Mouse (Mus musculus) thymus, postnatal 0 days (tissue): ENCODE results near the gene Inpp5k. TPM values are rescaled to one million over a fixed set of nuclear protein-coding genes. Genes with fewer than 3 reads are reported as not detected.
"Not testable (repeated sequence)": the region's sequence is repeated elsewhere in the genome, so short reads cannot be mapped to it uniquely, and the experiment has no call there.

Experiments used
- DNase-seq: peaks from one replicate; pipeline ENCODE4 v3.0.0-alpha.2; 2015; ENCODE audit warnings: low spot score
- polyA plus RNA-seq: library from polyadenylated mRNA; unstranded; fragments of >200 nt; fragmentation: Nextera tagmentation; extraction: Ambion mirVana; gene quantifications from 2 replicates; pipeline ENCODE4 v1.2.1, GENCODE M21; 2015

Gene Inpp5k
- polyA plus RNA-seq, result 56.9 and 63.9 TPM in 2 replicates

GRCm38 (mm10) chr11:75630645-75631229 is at the start of gene Inpp5k:
Gene Inpp5k, plus strand, starts transcription at chr11:75630988.
- DNase-seq, result peak; percentile 99

GRCm38 (mm10) chr11:75581495-75582149 is 49.2 kb upstream of the Inpp5k start:
- DNase-seq, result no peak

- no peak for DNase-seq
These were observed 47.3 kb upstream of the Inpp5k start for GRCm38 (mm10) chr11:75583521-75583920.

- no peak for DNase-seq
These were observed 45.7 kb upstream of the Inpp5k start for GRCm38 (mm10) chr11:75585061-75585460.

DNA sequence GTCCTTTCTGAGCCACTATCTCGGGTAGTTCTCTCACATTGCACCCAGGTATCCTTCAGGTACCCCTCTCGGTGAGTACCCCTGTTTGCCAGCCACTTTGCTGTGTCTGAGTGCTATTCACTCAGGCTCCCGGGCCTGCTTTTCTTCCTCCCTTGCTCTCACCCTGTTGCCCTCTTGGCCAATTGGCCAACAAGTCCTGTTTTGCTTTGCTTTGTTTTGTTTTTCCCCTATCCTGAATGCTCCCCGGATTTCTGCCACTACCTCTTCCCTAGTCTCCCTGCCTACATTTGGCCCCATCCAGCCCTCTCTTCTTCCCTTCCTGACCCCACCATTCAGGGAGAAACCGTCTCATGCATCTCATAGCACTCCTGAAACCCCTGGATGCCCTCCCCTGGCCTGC is 44.8 kb upstream of the Inpp5k start:
- DNase-seq, result no peak

- no peak for DNase-seq
These were observed 43.8 kb upstream of the Inpp5k start for GRCm38 (mm10) chr11:75586963-75587362.

DNA sequence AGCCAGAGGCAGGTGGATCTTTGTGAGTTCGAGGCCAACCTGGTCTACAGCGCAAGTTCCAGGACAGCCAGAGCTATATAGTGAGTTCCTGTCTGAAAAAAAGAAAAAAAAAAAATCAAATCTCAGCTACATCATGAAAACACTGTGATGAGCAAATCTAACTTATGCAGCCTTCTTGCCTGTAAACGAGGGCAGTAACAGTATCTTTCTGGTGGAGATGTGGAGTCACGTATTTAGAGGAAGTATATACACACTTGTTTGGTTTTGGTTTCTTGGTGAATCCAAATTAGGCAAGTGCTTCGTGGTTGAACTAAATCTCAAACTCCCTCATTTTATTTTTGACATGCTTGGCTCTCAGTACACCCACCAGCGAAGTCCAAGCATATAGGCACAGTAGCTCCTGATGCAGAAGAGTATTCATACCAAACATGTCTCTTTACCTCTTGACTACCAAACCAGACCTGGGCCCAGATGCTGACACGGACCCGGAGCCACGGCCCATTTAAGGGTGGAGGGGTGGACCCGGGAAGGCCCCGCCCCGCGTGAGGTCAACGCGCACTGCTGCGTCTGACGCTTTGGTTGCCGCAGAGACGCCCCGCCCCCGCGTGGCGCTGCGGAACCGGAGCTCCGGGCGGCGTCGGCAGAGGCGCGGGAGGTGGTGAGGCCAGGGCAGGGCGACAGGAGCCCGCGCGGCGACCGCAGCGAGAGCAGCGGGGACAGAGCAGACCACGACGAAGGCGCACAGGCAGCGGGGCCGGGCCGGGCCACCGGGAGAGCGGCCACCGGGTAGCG is 43.1 kb upstream of the Inpp5k start, which contains the start of gene Pitpna:
TSS of gene Pitpna (plus strand) at position 605 of the 792 bp plus-strand sequence.
- peak; percentile 95 for DNase-seq

- DNase-seq, result no peak
These were observed 42.4 kb upstream of the Inpp5k start for GRCm38 (mm10) chr11:75588285-75588941.

DNA sequence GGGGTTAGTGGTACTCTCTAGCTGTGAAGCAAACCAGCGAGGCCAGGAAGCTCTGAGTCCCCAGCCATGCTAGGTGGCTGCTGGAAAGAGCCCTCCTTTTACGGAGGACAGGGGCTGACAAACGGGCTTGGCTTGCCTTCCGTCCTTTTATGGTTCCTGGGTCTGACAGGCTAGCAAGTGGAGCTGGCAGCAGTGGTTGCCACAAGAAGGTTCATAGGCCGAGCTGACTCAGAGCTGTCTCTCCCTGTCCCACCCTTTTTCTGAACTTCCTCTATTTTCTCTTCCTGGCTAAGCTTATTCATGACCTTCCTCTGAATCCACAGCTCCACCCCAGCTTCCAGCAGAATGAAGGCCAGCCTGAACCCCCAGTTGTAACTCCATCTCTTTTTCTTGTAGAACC is 38.2 kb upstream of the Inpp5k start:
- DNase-seq, result no peak

- DNase-seq, result peak; percentile 54
These were observed 36.4 kb upstream of the Inpp5k start for GRCm38 (mm10) chr11:75594431-75594830.

DNA sequence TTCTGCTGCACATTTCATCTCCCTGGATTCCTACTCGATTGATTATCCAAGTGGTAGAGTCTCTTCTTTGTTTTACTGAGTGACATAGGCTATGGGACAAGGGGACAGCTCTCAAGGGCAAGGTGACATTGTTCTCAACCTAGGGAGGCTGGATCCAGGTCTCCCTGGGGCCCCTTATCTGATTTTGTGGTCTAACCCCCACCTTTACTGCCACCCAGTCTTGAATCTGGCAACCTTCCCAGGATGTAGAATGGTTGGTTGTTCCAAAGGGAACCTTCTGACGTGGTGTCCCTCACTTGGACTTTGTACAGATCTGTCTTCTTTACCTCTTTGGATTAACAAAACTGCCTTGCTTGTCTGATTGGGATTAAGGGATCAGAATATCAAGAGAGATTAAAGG is 35.4 kb upstream of the Inpp5k start:
- DNase-seq, result no peak

DNA sequence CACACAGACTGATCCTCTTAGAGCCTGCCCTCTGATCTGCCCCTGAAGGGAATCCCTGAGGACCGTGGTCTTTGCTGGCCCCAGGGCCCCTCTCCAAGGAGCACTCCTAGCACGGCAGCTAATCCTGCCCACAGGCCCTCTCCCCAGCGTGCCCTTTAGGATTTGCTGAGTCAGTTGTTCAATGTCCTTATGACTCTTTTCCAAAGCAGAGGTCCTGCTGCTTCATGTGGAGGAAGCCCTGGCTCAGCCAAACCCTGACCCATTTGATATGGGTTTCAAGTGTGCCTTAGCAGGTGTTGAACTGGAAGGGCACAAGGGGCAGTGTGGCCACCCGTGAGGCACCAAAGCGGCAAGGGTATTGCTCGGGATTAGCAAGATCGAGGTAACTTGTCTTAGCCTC is 35.0 kb upstream of the Inpp5k start:
- no peak for DNase-seq

DNA sequence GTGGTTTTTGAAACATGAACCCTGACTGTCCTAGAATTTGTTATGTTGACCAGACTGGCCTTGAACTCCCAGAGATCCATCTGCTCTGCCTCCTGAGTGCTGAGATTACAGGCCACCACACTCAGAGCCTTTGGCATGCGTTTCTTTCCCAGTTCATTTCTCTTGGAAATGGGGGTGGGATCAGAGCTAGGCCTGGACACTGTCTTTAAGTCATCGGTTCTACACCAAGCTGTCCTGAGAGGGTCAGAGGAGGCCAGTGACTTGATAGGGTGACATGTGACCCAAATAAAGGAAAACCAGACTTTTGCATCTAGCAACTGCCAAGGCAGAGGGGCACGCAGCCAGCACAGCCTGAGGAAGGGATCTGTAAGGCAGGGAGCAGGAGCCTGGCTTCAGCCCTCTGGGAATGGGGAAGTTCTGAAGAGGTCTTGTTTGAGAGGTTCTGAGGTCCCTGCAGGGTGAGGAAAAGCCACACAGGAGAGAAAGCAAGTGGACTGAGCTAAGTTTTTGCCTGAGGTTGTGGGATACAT is 34.0 kb upstream of the Inpp5k start:
- DNase-seq, result no peak

GRCm38 (mm10) chr11:75598004-75598403 is 32.8 kb upstream of the Inpp5k start:
- DNase-seq, result no peak

DNA sequence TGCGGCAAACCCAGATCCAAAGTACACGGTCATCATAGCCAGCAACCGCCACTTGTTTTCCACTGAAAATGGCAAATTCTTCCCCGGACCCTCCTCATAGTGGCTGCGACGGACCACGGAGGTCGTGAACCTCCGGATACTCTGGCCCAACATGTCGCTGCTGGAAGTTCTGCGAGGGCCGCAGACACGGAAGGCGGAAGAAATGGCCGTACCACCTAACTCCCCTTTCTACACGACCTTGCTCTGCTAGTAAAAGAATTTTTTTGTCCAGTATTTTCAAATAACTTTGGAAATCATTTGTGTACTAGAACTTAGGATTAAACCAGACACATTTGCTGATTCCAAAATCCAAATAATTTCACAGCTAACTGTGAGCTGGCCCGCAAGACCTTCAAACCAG is 31.0 kb upstream of the Inpp5k start:
- not testable (repeated sequence) for DNase-seq

GRCm38 (mm10) chr11:75604826-75605225 is 26.0 kb upstream of the Inpp5k start:
- DNase-seq, result no peak

DNA sequence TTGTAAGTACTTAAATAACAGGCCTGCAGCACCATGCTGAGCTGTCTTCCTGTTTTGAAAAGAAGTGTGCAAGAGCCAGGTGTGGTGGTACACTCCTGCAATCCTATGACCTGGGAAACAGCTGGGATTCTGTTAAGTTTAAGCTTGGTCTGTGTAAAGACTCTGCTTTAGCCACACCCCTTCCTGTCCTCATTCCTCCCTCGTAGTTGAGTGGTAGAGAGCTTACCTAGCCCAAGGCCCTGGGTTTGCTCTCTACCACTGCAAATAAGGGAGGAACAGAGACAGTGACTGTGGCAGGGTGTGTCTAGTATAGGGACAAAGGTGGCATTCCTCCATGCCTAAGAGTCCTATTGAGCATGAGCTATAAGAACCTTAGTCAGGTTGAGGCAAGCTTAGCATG is 25.5 kb upstream of the Inpp5k start:
- peak; percentile 15 for DNase-seq

- DNase-seq, result no peak
These were observed 22.0 kb upstream of the Inpp5k start for GRCm38 (mm10) chr11:75608776-75609175.

DNA sequence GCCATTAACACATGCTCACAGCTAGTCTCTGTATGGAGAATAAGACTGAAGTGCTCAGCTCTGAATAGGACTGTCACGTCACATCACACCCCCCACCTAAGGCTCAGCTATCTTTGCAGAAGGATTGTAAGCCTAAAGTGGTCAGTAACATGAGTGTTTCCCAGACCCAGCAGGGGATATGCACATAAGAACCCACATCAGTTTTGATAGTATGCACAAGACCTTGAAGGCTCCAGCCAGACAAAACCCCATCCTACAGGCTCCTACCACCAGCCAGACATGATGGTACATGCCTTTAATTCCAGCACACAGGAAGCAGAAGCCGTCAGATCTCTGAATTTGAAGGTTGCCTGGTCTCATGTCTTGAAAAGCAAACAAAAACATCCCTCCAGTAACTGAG is 20.8 kb upstream of the Inpp5k start:
- DNase-seq, result no peak

DNA sequence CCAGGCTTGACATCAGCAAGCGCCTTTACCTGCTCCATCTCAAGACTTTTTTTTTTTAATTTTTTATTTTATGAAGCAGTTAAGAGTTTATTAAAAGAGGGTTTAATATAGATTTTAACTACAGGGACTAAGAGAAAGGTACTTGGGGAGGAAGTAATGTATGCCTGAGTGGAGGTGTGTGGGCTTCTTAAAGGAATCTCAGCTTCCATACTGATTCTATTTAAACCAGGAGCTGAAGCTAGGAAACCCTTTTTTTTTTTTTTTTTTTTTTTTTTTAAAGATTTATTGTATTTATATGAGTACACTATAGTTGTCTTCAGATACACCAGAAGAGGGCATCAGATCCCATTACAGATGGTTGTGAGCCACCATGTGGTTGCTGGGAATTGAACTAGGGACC is 16.0 kb upstream of the Inpp5k start:
- DNase-seq, result no peak

DNA sequence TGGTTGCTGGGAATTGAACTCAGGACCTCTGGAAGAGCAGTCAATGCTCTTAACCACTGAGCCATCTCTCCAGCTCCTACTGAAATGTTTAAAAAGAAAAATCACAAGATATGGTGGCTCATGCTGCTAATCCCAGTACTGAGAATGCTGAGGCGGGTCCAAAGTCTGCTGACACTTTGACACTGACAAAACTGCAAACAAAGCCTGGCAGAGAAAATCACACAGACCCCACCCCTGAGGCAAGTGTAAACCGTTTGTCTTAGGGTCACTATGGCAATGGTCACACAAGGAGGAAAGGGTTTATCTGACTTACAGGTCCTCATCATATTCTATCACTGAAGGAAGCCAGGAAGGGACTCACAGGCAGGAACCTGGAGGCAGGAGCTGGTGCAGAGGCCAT is 15.2 kb upstream of the Inpp5k start:
- DNase-seq, result no peak

DNA sequence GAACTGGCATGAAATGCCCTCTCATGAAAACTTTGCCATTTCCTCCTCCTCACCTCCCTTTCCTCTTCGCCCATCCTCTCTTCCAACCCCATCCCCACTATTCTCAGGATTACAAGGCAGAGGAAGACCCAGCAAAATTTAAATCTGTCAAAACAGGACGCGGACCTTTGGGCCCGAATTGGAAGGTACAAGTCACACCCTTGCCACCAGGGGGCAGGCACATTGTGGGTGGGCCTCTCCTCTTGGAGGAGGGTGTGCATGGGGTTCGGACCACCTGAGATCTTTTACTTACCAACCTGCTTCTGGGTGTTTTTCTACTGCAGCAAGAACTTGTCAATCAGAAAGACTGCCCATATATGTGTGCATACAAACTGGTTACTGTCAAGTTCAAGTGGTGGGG is 11.7 kb upstream of the Inpp5k start:
- peak; percentile 47 for DNase-seq
